Mouse (Mus musculus) gastrocnemius, postnatal 10 days (tissue): ENCODE data around the gene Fgd4. TPM values are rescaled to one million over a fixed set of nuclear protein-coding genes. Genes with fewer than 3 reads are reported as not detected.

Experiments used
- total RNA-seq, 2 experiments: library from RNA; stranded (reverse); gene quantifications; 2 replicates each; pipeline ENCODE4 v1.2.3; 2021

Gene Fgd4
- total RNA-seq, 2 experiments from 2014 or later = 10.9 to 11.8 TPM

Other genes with a start within 250 kb of the Fgd4 start
- 10 to 100 TPM; 77.6 to 79.1 TPM for gene Dnm1l, start 241.6 kb downstream of the Fgd4 start, total RNA-seq
- gene Olfr19, start 75.9 kb upstream of the Fgd4 start, total RNA-seq = not detected
- not detected for gene Spag6l, start 228.9 kb upstream of the Fgd4 start, total RNA-seq